Mouse (Mus musculus) heart, postnatal 10 days (tissue): ENCODE results near the gene Atxn7l1. TPM values are rescaled to one million over a fixed set of nuclear protein-coding genes. Genes with fewer than 3 reads are reported as not detected.

Experiments used
- DNase-seq, 2 experiments: peaks; one replicate each; pipeline ENCODE4 v3.0.0; 2021
- intact Hi-C: fragments of 180-260 bp; cut with DNase I; formaldehyde crosslinking; loops from one replicate; pipeline ENCODE4 v1.15.1; 2025
- total RNA-seq, 2 experiments: library from RNA; stranded (reverse); gene quantifications; 2 replicates each; pipeline ENCODE4 v1.2.3; 2021

Atxn7l1 gene
- total RNA-seq, 2 experiments from 2014 or later, result 16.6 to 18.6 TPM

DNA sequence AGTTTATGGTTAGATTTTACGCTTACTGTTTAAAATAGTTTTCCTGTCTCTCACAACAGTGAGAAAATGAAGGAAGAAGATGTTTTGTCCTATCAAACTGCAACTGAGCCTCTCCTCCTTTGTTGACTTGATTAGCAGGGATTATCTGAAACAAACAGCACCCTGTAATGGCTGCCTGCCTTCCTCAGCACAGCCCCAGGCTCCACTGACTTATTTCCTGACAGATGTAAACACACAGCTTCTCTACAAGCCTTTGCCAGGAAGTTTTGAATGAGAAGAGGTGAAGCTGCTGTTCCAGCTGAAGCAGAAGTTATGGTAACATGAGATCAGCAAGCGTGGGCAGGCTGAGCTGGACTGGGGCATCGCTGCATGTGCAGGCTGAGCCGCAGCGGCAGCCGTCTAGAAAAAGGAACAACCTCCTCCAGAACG lies 255.8 kb downstream of the Atxn7l1 start:
- no peak for DNase-seq
- intact Hi-C loops, result no loop called here

DNA sequence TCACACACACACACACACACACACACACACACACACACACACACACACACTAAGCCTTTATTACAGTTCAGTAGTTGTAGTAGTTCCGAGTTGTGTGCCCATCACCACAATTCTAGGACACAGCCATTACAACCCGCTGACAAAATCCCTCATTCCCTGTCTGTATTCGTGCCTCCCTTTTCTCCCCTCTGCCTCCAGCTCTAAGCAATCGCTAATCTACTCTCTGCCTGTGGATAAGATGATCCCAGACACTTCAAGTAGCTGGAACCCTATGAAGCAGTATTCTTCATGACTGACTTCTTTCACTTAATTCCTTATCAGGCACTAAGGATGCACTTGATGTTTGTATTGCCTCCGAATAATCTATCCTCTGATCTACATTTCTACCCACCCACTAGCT lies 257.5 kb downstream of the Atxn7l1 start:
- no peak for DNase-seq
- intact Hi-C loops, result no loop called here

DNA sequence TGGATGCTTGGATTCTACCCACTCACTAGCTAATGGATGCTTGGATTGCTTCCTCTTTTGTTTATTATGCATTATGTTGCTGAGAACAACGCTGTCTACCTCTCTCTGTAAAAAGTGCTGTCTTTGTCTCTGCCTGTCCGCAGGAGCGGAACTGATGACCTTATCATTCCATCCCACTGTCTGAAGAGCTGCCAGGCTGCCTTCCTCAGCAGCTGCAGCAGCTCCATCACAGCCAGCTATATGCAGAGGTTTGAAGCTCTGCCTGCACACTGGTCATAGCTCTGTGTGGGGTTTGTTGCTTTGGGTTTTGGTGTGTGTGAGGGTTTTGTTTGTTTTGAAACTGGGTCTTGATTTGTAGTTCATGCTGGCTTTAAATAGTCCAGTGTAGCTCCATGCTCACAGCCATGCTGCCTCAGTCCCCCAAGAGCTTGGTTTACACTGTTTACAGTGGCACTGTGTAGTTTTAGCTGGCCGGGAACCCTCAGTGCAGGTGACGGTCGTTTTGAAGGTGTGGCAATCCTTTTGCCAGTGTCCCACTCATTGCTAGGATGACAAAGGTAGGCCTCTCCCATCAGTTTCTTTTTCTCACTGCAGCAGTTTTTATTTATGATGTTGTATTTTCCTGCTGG lies 258.0 kb downstream of the Atxn7l1 start:
- intact Hi-C loops, result no loop called here
- DNase-seq, result no peak

DNA sequence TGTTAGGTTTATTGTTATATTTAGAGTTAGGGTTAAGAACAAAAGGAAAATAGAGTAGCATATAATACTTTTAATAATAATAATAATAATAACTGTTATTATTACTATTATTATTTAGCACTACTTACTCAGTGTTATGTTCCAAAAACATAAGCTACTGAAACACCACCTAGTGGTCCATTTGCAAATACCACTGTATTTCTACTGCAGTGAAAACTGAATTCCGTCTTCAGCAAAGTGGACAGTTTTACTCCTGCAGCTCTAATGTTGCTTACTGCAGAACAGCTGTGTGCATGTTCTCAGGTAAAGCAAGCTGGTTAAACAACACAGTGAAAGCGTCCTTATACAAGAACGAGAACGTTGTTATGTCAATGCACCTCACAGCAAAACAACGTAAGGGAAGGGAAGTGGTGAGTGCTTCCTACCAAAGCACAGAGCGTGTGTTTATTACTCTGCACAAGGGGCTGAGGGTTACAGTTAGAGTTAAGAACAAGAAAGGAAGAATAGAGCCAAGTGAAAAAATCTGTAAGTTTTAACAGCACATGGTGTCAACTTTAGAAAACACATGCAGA lies 264.2 kb downstream of the Atxn7l1 start:
- no peak for DNase-seq
- intact Hi-C loops, result loop anchor here (2.0 kb wide), 1 partner anchor 23 kb away; no protein-coding TSS in a partner anchor

Other genes with a start within 250 kb of the Atxn7l1 start
- gene Sypl, start 193.8 kb upstream of the Atxn7l1 start, total RNA-seq, result 10 to 100 TPM; 83.4 to 89.9 TPM
- under 1 TPM in 1 of 2 experiments, not detected in 1; 0.77 TPM for gene Cdhr3, start 54.8 kb upstream of the Atxn7l1 start, total RNA-seq
- gene Efcab10, start 247.2 kb downstream of the Atxn7l1 start, total RNA-seq, result not detected